Mouse (Mus musculus): ENCODE data around the gene Snn. TPM values are rescaled to one million over a fixed set of nuclear protein-coding genes. Genes with fewer than 3 reads are reported as not detected.

Gene Snn
- polyA plus RNA-seq, 1 experiment from 2014 or later = 2.4 TPM

DNA sequence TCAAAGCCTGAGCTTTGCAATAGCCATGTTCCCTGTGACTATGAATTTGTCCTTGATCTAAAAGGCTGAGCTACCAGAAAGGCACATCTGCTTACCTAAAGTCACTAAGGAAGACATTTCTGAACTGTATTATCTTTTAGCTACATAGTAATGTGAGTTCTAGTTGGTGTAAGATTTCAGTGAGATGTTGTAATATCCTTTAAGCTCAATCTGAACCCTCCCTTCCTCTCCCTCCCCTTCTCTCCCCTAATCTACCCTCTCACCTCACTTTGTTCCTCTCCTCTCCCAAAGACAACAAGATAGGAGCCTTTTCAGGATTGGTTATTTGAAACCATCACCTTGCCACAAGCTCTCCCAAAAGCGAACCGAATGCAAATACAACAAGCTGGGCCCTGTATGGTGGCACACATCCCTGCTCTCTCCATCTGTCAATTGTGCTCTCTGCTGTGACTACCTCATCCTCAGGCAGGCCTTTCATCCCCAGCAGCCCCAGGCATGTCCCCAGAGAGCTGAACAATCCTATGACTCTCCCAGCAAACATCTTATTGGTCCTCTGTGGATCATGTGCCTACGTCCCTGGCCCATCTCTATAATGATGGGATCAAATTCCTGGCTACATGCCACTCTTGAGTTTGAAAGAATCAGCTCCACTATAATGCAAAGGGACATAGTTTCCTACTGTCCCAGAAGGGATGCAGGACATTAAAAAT, 39.2 kb upstream of the Snn start:
- no peak overlapping the region for H3K9ac ChIP-seq (ENCODE audit: low read depth, low read length)
- no peak overlapping the region for H3K27ac ChIP-seq (ENCODE audit: low read length)
- ATAC-seq (ENCODE audit: low read depth) = no peak
- no peak overlapping the region for H3K4me2 ChIP-seq (ENCODE audit: low read depth, low read length)
- H3K4me3 ChIP-seq (ENCODE audit: low read depth, low read length) = no peak overlapping the region
- H3K4me1 ChIP-seq (ENCODE audit: control insufficient read depth, low read depth, low read length) = no peaks in the 10 kb centered on the region; the same call in 1 of the 2 replicates
- 67% methylated on average over 3 of the region's 3 CpGs for WGBS (ENCODE audit: insufficient replicate concordance)
- no peaks in the 10 kb centered on the region for H3K9me3 ChIP-seq (replicated peaks; ENCODE audit: control insufficient read depth, low read length)
- no peaks in the 10 kb centered on the region for H3K27me3 ChIP-seq (ENCODE audit: control insufficient read depth, insufficient read depth, low read depth, low read length)
- no peaks in the 10 kb centered on the region for H3K36me3 ChIP-seq (ENCODE audit: control insufficient read depth, insufficient read depth)

DNA sequence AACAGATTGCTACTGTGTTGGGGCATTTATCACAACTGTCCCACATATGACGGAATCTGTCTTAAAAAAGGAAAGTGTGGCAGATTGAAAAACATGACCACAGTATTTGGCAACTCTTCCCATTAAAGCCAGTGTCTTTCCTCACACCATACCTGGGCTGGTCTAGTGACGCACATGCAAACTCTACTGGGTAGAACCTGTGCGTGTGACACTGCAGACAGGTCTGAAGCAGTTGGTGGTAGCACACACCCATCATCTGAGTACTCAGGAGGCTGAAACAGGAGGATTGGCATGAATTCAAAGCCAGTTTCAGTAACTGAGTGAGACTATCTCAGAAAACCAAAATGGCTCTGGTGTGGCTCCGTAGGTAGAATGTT, 38.6 kb upstream of the Snn start:
- 63% methylated on average over 4 of the region's 4 CpGs for WGBS (ENCODE audit: insufficient replicate concordance)
- no peaks in the 10 kb centered on the region for H3K36me3 ChIP-seq (ENCODE audit: control insufficient read depth, insufficient read depth)
- no peaks in the 10 kb centered on the region for H3K27me3 ChIP-seq (ENCODE audit: control insufficient read depth, insufficient read depth, low read depth, low read length)
- no peaks in the 10 kb centered on the region for H3K9me3 ChIP-seq (replicated peaks; ENCODE audit: control insufficient read depth, low read length)
- no peak overlapping the region for H3K27ac ChIP-seq (ENCODE audit: low read length)
- H3K9ac ChIP-seq (ENCODE audit: low read depth, low read length) = no peak overlapping the region
- H3K4me2 ChIP-seq (ENCODE audit: low read depth, low read length) = no peak overlapping the region
- H3K4me1 ChIP-seq (ENCODE audit: control insufficient read depth, low read depth, low read length) = no peaks in the 10 kb centered on the region; the same call in 1 of the 2 replicates
- no peak for ATAC-seq (ENCODE audit: low read depth)
- H3K4me3 ChIP-seq (ENCODE audit: low read depth, low read length) = no peak overlapping the region

DNA sequence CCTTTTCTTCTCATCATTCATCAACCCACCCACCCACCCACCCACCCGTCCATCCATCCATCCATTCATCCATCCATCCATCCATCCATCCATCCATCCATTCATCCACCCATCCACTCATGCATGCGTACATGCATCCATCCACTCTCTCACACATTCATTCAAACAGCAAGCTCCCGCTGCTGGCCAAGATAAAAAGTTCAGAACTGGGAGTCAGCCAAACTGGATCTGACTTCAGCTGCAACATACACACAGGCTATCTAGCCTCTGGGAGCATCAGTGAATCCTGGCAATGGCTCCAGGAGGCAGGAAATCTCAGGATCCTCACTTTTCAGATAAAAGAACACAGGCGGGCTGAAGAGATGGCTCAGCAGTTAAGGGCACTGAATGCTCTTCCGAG, 37.1 kb upstream of the Snn start:
- no peak overlapping the region for H3K9ac ChIP-seq (ENCODE audit: low read depth, low read length)
- 62% methylated on average over 5 of the region's 5 CpGs for WGBS (ENCODE audit: insufficient replicate concordance)

DNA sequence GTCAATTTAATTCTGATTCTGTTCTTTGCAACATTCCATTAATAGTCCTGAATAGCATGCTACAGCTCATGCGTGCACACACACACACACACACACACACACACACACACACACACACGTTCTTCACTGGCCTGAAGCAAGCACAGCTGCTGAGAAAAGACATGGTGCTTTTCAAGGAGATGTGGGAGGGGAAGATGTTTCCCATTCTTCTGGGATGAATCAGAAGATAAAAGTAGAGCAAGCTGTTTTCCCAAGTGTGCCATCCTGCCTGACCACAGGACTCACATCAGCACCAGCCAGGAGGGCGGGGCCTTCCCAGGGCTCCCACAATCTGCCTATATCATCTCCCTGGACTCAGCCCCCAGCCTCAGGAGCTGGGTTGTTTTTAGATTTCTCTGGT, 35.9 kb upstream of the Snn start:
- WGBS (ENCODE audit: insufficient replicate concordance) = 80% methylated on average over 3 of the region's 3 CpGs
- Histone ChIP-seq H3K9me3 (replicated peaks; ENCODE audit: control insufficient read depth, low read length) (no peaks in the 10 kb centered on the region), H3K27ac (ENCODE audit: low read length) (no peak overlapping the region), H3K4me2 (ENCODE audit: low read depth, low read length) (no peak overlapping the region), H3K4me1 (ENCODE audit: control insufficient read depth, low read depth, low read length) (no peaks in the 10 kb centered on the region), H3K36me3 (ENCODE audit: control insufficient read depth, insufficient read depth) (no peaks in the 10 kb centered on the region), H3K27me3 (ENCODE audit: control insufficient read depth, insufficient read depth, low read depth, low read length) (no peaks in the 10 kb centered on the region), H3K4me3 (ENCODE audit: low read depth, low read length) (no peak overlapping the region), H3K9ac (ENCODE audit: low read depth, low read length) (no peak overlapping the region)
- no peak for ATAC-seq (ENCODE audit: low read depth)

More for the DNA sequence above, 37.1 kb upstream of the Snn start:
- Histone ChIP-seq H3K4me2 (ENCODE audit: low read depth, low read length) (no peak overlapping the region), H3K27ac (ENCODE audit: low read length) (no peak overlapping the region), H3K27me3 (ENCODE audit: control insufficient read depth, insufficient read depth, low read depth, low read length) (no peaks in the 10 kb centered on the region), H3K4me3 (ENCODE audit: low read depth, low read length) (no peak overlapping the region), H3K36me3 (ENCODE audit: control insufficient read depth, insufficient read depth) (no peaks in the 10 kb centered on the region), H3K9me3 (replicated peaks; ENCODE audit: control insufficient read depth, low read length) (no peaks in the 10 kb centered on the region), H3K4me1 (ENCODE audit: control insufficient read depth, low read depth, low read length) (no peaks in the 10 kb centered on the region)
- ATAC-seq (ENCODE audit: low read depth) = no peak

DNA sequence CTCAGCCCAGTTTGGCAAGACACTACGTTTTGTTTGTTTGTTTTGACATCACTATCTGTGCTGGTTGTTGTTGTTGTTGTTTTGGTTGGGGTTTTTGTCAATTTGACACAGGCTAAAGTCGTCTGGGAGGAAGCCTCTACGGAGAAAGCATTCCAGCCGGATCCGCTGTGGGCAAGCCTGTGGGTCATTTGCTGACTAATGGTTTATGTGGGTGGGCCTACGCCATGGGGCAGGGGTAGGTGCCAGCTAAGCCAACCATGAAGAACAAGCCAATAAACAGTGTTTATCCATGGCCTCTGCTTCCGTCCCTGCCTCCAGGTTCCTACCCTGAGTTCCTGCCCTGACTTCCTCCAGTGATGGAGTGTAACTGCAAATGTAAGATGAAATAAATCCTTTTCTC, 32.5 kb upstream of the Snn start:
- no peak overlapping the region for H3K27ac ChIP-seq (ENCODE audit: low read length)

DNA sequence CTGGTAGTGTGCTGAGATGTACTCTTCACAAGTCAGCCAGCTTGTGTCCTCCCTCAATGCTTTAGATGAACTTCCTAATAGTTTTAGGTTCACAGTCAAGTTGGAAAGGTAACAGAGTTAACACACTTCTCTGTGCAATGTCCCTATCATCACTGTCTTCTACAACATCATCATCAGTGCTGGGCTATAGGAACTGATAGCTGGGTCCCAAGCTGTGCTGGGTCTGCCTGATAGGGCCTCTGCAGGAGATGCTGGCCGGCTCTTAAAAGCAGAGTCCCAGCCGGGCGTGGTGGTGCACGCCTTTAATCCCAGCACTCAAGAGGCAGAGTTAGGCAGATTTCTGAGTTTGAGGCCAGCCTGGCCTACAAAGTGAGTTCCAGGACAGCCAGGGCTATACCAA, 29.9 kb upstream of the Snn start:
- H3K4me2 ChIP-seq (ENCODE audit: low read depth, low read length) = no peak overlapping the region
- 21% methylated on average over 4 of the region's 4 CpGs for WGBS (ENCODE audit: insufficient replicate concordance)
- no peak overlapping the region for H3K27ac ChIP-seq (ENCODE audit: low read length)
- no peak for ATAC-seq (ENCODE audit: low read depth)
- H3K9me3 ChIP-seq (replicated peaks; ENCODE audit: control insufficient read depth, low read length) = no peaks in the 10 kb centered on the region
- H3K4me1 ChIP-seq (ENCODE audit: control insufficient read depth, low read depth, low read length) = no peaks in the 10 kb centered on the region
- no peaks in the 10 kb centered on the region for H3K27me3 ChIP-seq (ENCODE audit: control insufficient read depth, insufficient read depth, low read depth, low read length)
- no peak overlapping the region for H3K4me3 ChIP-seq (ENCODE audit: low read depth, low read length)
- no peaks in the 10 kb centered on the region for H3K36me3 ChIP-seq (ENCODE audit: control insufficient read depth, insufficient read depth)
- no peak overlapping the region for H3K9ac ChIP-seq (ENCODE audit: low read depth, low read length)

More for the DNA sequence above, 32.5 kb upstream of the Snn start:
- H3K9me3 ChIP-seq (replicated peaks; ENCODE audit: control insufficient read depth, low read length) = no peaks in the 10 kb centered on the region
- H3K9ac ChIP-seq (ENCODE audit: low read depth, low read length) = no peak overlapping the region
- no peak overlapping the region for H3K4me3 ChIP-seq (ENCODE audit: low read depth, low read length)
- no peaks in the 10 kb centered on the region for H3K27me3 ChIP-seq (ENCODE audit: control insufficient read depth, insufficient read depth, low read depth, low read length)
- no peaks in the 10 kb centered on the region for H3K4me1 ChIP-seq (ENCODE audit: control insufficient read depth, low read depth, low read length)
- WGBS (ENCODE audit: insufficient replicate concordance) = 65% methylated on average over 7 of the region's 7 CpGs
- no peak for ATAC-seq (ENCODE audit: low read depth)
- H3K36me3 ChIP-seq (ENCODE audit: control insufficient read depth, insufficient read depth) = no peaks in the 10 kb centered on the region
- no peak overlapping the region for H3K4me2 ChIP-seq (ENCODE audit: low read depth, low read length)

DNA sequence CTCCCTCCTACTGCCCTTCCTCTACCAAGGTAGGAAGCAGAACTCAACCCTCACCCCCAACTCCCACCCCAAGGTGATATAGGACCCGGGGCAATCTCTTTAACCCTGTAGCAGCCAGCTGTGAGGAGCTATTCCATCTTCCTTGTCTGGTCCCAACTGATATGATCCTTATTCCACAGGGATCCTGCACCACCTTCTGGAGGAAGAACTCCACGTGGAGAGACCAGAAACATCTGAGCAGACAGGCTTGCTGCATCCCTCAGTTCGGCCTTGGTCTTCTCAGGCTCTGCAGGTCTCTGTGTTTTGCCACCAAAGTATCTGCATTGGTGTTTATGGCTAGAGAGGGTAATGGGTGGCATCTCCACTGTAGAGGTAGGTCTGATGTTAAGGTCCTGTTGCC, 29.4 kb upstream of the Snn start:
- Histone ChIP-seq H3K9me3 (replicated peaks; ENCODE audit: control insufficient read depth, low read length) (no peaks in the 10 kb centered on the region), H3K4me2 (ENCODE audit: low read depth, low read length) (no peak overlapping the region), H3K4me1 (ENCODE audit: control insufficient read depth, low read depth, low read length) (no peaks in the 10 kb centered on the region), H3K9ac (ENCODE audit: low read depth, low read length) (no peak overlapping the region), H3K36me3 (ENCODE audit: control insufficient read depth, insufficient read depth) (no peaks in the 10 kb centered on the region), H3K27me3 (ENCODE audit: control insufficient read depth, insufficient read depth, low read depth, low read length) (no peaks in the 10 kb centered on the region), H3K4me3 (ENCODE audit: low read depth, low read length) (no peak overlapping the region), H3K27ac (ENCODE audit: low read length) (no peak overlapping the region)
- no peak for ATAC-seq (ENCODE audit: low read depth)
- 35% methylated on average over 3 of the region's 3 CpGs for WGBS (ENCODE audit: insufficient replicate concordance)

DNA sequence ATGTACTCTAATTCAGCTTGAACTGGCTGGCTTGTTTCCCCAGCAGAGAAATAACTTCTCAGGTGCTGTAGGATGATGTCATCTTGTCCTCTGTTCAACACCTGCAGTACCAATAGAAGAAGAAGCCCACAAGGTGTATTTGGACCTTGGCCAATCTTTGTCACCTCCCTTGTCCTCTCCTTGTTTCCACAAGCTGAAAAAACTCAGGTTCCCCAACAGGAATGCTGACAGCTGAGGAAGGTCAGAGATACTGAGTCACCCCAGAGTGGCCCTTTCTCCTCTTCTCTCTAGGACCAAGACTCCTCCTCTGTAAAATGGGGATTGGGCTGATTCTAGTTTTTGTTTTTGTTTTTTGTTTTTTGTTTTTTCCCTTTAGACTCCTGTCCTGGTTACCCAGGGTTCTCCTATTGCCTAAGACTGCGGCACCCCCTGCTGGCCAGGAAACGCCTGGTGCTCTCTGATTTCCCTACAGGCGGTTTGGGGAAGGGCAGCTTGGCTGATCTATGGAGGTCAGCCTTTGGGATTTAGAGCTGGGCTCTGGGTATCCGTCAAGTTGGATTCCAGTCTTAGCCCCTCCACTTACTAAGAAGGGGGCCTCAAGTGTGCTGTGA, 26.4 kb upstream of the Snn start:
- Histone ChIP-seq H3K36me3 (ENCODE audit: control insufficient read depth, insufficient read depth) (no peaks in the 10 kb centered on the region), H3K4me3 (ENCODE audit: low read depth, low read length) (no peak overlapping the region), H3K9me3 (replicated peaks; ENCODE audit: control insufficient read depth, low read length) (no peaks in the 10 kb centered on the region), H3K4me2 (ENCODE audit: low read depth, low read length) (no peak overlapping the region), H3K9ac (ENCODE audit: low read depth, low read length) (no peak overlapping the region), H3K4me1 (ENCODE audit: control insufficient read depth, low read depth, low read length) (no peaks in the 10 kb centered on the region), H3K27me3 (ENCODE audit: control insufficient read depth, insufficient read depth, low read depth, low read length) (no peaks in the 10 kb centered on the region), H3K27ac (ENCODE audit: low read length) (no peak overlapping the region)
- WGBS (ENCODE audit: insufficient replicate concordance) = 2% methylated on average over 4 of the region's 4 CpGs
- peak; percentile 39; the same call in 1 of the 2 replicates for ATAC-seq (ENCODE audit: low read depth)

DNA sequence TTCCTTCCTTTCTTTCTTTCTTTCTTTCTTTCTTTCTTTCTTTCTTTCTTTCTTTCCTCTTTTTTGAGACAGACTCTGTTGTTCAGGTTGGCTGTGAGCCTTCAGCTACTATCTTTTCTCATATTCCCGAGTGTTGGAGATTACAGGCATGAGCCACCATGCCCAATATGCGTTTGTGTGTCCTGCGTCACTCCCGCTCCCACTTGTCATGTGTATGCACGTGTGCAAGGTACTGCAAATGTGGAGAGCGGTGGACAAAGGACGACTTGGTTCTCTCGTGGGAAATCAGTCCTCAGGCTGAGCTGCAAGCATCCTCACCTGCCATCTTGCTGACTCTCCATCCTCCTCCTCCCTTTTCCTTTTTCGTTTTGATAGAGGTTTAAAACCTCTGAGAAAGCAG, 25.5 kb upstream of the Snn start:
- no peak for ATAC-seq (ENCODE audit: low read depth)
- Histone ChIP-seq H3K4me1 (ENCODE audit: control insufficient read depth, low read depth, low read length) (no peaks in the 10 kb centered on the region), H3K9me3 (replicated peaks; ENCODE audit: control insufficient read depth, low read length) (no peaks in the 10 kb centered on the region), H3K27me3 (ENCODE audit: control insufficient read depth, insufficient read depth, low read depth, low read length) (no peaks in the 10 kb centered on the region), H3K9ac (ENCODE audit: low read depth, low read length) (no peak overlapping the region), H3K4me3 (ENCODE audit: low read depth, low read length) (no peak overlapping the region), H3K27ac (ENCODE audit: low read length) (no peak overlapping the region), H3K36me3 (ENCODE audit: control insufficient read depth, insufficient read depth) (no peaks in the 10 kb centered on the region), H3K4me2 (ENCODE audit: low read depth, low read length) (no peak overlapping the region)
- 65% methylated on average over 9 of the region's 9 CpGs for WGBS (ENCODE audit: insufficient replicate concordance)
